Mouse (Mus musculus) olfactory bulb, adult 2 months (tissue): Measurements from ENCODE around the gene Jaml.

Experiments
- CTCF ChIP-seq: fragments of 200-500 bp; IDR thresholded peaks from 2 replicates; pipeline ENCODE4 v1.5.1; 2012; ENCODE audit warnings: low read depth, mild to moderate bottlenecking, low read length, moderate library complexity; ENCODE audit not compliant: insufficient read depth
- POLR2A ChIP-seq: fragments of 200-500 bp; IDR thresholded peaks from 2 replicates; pipeline ENCODE4 v1.6.1; 2012; ENCODE audit warnings: mild to moderate bottlenecking, low read depth, low read length, moderate library complexity; ENCODE audit not compliant: insufficient read depth

DNA sequence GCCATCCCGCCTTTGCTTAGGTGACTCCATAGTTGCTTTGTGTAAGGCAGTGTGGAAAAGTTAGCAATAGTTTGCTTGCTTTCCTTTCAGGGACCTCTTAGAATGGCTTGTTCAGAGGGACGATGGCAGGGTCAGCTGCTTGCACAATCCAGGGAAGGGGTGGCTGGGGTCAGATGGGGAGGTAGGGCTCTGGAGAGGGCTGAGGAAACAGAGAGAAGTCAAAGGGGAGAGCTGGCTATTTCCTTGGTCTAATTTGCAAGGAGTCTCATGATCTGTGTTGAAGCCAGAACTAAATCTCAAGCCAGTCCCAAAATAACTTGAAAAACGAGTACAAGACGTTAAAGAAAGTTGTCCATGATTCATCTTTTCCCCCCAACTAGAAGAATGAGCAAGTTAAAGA, 13.7 kb downstream of the Jaml start:
- TF ChIP-seq POLR2A (no peak), CTCF (no peak)
